Mouse (Mus musculus) erythroid progenitor cell, adult 5-6 weeks (primary cell): ENCODE data around the gene Hdac4. TPM values are rescaled to one million over a fixed set of nuclear protein-coding genes. Genes with fewer than 3 reads are reported as not detected.

Experiments
- ATAC-seq: replicated peaks from 2 replicates; pipeline ENCODE4 v1.8.0; 2016; ENCODE audit warnings: moderate number of reproducible peaks, mild to moderate bottlenecking, moderate TSS enrichment, inconsistent platforms; ENCODE audit not compliant: poor library complexity, low FRiP score, severe bottlenecking
- total RNA-seq, 2 experiments: library from RNA; stranded (forward) in 1 of 2; stranded (reverse) in 1 of 2; fragments of 150-400 nt in 1 of 2; fragments of 186-747, 209-891 nt in 1 of 2; gene quantifications; 2 replicates each; pipeline versions ENCODE4 v1.2.3 to v1.2.4; 2015 to 2017; ENCODE audit warnings: low replicate concordance in 2 of 2

Gene Hdac4
- total RNA-seq (2015; ENCODE audit: low replicate concordance) (6.3 and 10.8 TPM in 2 replicates), total RNA-seq (2017; ENCODE audit: low replicate concordance) (3.6 and 8.0 TPM in 2 replicates)

- no peak for ATAC-seq
Measured at GRCm38 (mm10) chr1:92195360-92196149, at the start of gene Hdac4. Gene Hdac4 (minus strand): TSS chr1:92195699.

- no peak for ATAC-seq
Measured at GRCm38 (mm10) chr1:92243549-92243948, 48.0 kb upstream of the Hdac4 start.

GRCm38 (mm10) chr1:92240072-92240471 is 44.6 kb upstream of the Hdac4 start:
- ATAC-seq = no peak

GRCm38 (mm10) chr1:92235600-92235999 is 40.1 kb upstream of the Hdac4 start:
- no peak for ATAC-seq

GRCm38 (mm10) chr1:92225297-92225696 is 29.8 kb upstream of the Hdac4 start:
- ATAC-seq = no peak

- ATAC-seq = no peak
Measured at GRCm38 (mm10) chr1:92223956-92224891, 28.7 kb upstream of the Hdac4 start.

GRCm38 (mm10) chr1:92216710-92217109 is 21.2 kb upstream of the Hdac4 start:
- ATAC-seq = no peak

- no peak for ATAC-seq
Measured at GRCm38 (mm10) chr1:92215996-92216630, 20.6 kb upstream of the Hdac4 start.

GRCm38 (mm10) chr1:92215131-92215638 is 19.7 kb upstream of the Hdac4 start:
- no peak for ATAC-seq

GRCm38 (mm10) chr1:92212003-92212750 is 16.7 kb upstream of the Hdac4 start:
- no peak for ATAC-seq

GRCm38 (mm10) chr1:92202639-92203352 is 7.3 kb upstream of the Hdac4 start:
- ATAC-seq = no peak

GRCm38 (mm10) chr1:92190463-92190862 is 5.0 kb downstream of the Hdac4 start:
- no peak for ATAC-seq

GRCm38 (mm10) chr1:92187137-92187536 is 8.4 kb downstream of the Hdac4 start:
- ATAC-seq = no peak

- no peak for ATAC-seq
Measured at GRCm38 (mm10) chr1:92184600-92184999, 10.9 kb downstream of the Hdac4 start.

- ATAC-seq = no peak
Measured at GRCm38 (mm10) chr1:92183101-92183790, 12.3 kb downstream of the Hdac4 start.

GRCm38 (mm10) chr1:92181970-92182369 is 13.5 kb downstream of the Hdac4 start:
- ATAC-seq = no peak

GRCm38 (mm10) chr1:92180141-92181137 is 15.1 kb downstream of the Hdac4 start:
- ATAC-seq = peak; percentile 93
